Mouse (Mus musculus) adrenal gland, postnatal 4 days (tissue): ENCODE data around the gene Gtpbp2. TPM values are rescaled to one million over a fixed set of nuclear protein-coding genes. Genes with fewer than 3 reads are reported as not detected.

Experiments
- DNase-seq, 2 experiments: peaks; one replicate each; pipeline ENCODE4 v3.0.0; 2021 to 2022; ENCODE audit warnings: low spot score in 2 of 2, mixed read lengths in 2 of 2
- long read RNA-seq, 2 experiments: library from polyadenylated mRNA; stranded (forward); transcript quantifications; one replicate each; pipeline ENCODE4 v2.0.0; 2021
- total RNA-seq, 2 experiments: library from RNA; stranded (reverse); gene quantifications; 2 replicates each; pipeline ENCODE4 v1.2.3; 2021

Gene Gtpbp2
- 100 to 1,000 TPM; 101 to 116 TPM for total RNA-seq
- long read RNA-seq, experiment 1, transcript Gtpbp2-201 (12 exons, 2,966 nt), result major isoform, 12 of 36 reads
- long read RNA-seq, experiment 1, partial matches to known transcripts, result 5 of 36 reads
- long read RNA-seq, experiment 1, other reads (novel, unspliced or antisense), result 17 of 36 reads
- long read RNA-seq, experiment 2, transcript Gtpbp2-201 (12 exons, 2,966 nt), result major isoform, 34 of 93 reads
- long read RNA-seq, experiment 2, partial matches to known transcripts, result 18 of 93 reads
- long read RNA-seq, experiment 2, other reads (novel, unspliced or antisense), result 34 of 93 reads

- DNase-seq, result peak; percentile 58 to 84
Observed at GRCm38 (mm10) chr17:46160686-46161085, at the start of gene Gtpbp2. Gtpbp2 (plus strand) TSS chr17:46161032.

GRCm38 (mm10) chr17:46115489-46115888 is 45.3 kb upstream of the Gtpbp2 start:
- DNase-seq, result no peak

- DNase-seq, result no peak
Observed at GRCm38 (mm10) chr17:46116138-46116537, 44.7 kb upstream of the Gtpbp2 start.

- no peak for DNase-seq
Observed at GRCm38 (mm10) chr17:46116881-46117280, 44.0 kb upstream of the Gtpbp2 start.

GRCm38 (mm10) chr17:46117623-46118422 is 43.0 kb upstream of the Gtpbp2 start:
- DNase-seq, result no peak

- no peak for DNase-seq
Observed at GRCm38 (mm10) chr17:46118423-46118850, 42.4 kb upstream of the Gtpbp2 start.

- DNase-seq, result no peak
Observed at GRCm38 (mm10) chr17:46119641-46120040, 41.2 kb upstream of the Gtpbp2 start.

- no peak for DNase-seq
Observed at GRCm38 (mm10) chr17:46122791-46123190, 38.0 kb upstream of the Gtpbp2 start.

- no peak for DNase-seq
Observed at GRCm38 (mm10) chr17:46123285-46123684, 37.5 kb upstream of the Gtpbp2 start.

GRCm38 (mm10) chr17:46123953-46124700 is 36.7 kb upstream of the Gtpbp2 start:
- no peak for DNase-seq

GRCm38 (mm10) chr17:46126608-46127007 is 34.2 kb upstream of the Gtpbp2 start:
- no peak for DNase-seq

GRCm38 (mm10) chr17:46127814-46128493 is 32.9 kb upstream of the Gtpbp2 start:
- DNase-seq, result no peak

GRCm38 (mm10) chr17:46129741-46130498 is 30.9 kb upstream of the Gtpbp2 start:
- no peak for DNase-seq

- peak in 1 of 2 experiments; percentile 51 for DNase-seq
Observed at GRCm38 (mm10) chr17:46132058-46132718, 28.6 kb upstream of the Gtpbp2 start.

- DNase-seq, result no peak
Observed at GRCm38 (mm10) chr17:46132862-46133261, 28.0 kb upstream of the Gtpbp2 start.

- DNase-seq, result no peak
Observed at GRCm38 (mm10) chr17:46138563-46139236, 22.1 kb upstream of the Gtpbp2 start.

- DNase-seq, result no peak
Observed at GRCm38 (mm10) chr17:46139872-46140271, 21.0 kb upstream of the Gtpbp2 start.

- peak; percentile 70 to 82 for DNase-seq
Observed at GRCm38 (mm10) chr17:46143578-46144423, 17.0 kb upstream of the Gtpbp2 start, which contains the start of gene Rsph9. Rsph9 (minus strand) TSS chr17:46144216.
